Mouse (Mus musculus) c-Kit-positive CD71-positive TER-119-positive erythroid progenitor cells, embryonic 14.5 days (primary cell): ENCODE data around the gene Pde4b.

Experiments used
- DNase-seq: peaks from one replicate; pipeline ENCODE4 v3.0.0-alpha.2; 2013; ENCODE audit warnings: low spot score

Gene Pde4b

DNA sequence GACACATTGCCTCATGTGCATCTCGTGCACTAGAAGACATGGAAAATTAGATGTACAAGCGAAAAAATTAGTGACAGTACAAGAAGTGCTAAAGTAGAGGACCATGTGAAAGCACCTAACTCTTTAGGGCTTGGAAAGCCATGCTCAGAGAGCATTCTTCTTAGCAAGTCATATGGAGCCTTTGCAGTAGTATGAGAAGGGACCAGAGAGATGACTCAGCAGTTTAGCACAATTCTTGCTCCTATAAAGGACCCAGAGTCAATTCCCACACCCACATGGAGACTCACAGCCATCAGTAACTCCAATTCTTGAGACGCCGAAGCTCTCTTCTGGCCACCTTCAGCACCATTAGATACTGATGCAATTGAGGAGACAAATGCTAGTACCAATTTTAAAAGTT lies 525.3 kb downstream of the Pde4b start:
- no peak for DNase-seq

GRCm38 (mm10) chr4:102617774-102618173 lies 530.4 kb downstream of the Pde4b start:
- DNase-seq = no peak

- DNase-seq = no peak
Measured at GRCm38 (mm10) chr4:102618609-102619008, 531.3 kb downstream of the Pde4b start.

DNA sequence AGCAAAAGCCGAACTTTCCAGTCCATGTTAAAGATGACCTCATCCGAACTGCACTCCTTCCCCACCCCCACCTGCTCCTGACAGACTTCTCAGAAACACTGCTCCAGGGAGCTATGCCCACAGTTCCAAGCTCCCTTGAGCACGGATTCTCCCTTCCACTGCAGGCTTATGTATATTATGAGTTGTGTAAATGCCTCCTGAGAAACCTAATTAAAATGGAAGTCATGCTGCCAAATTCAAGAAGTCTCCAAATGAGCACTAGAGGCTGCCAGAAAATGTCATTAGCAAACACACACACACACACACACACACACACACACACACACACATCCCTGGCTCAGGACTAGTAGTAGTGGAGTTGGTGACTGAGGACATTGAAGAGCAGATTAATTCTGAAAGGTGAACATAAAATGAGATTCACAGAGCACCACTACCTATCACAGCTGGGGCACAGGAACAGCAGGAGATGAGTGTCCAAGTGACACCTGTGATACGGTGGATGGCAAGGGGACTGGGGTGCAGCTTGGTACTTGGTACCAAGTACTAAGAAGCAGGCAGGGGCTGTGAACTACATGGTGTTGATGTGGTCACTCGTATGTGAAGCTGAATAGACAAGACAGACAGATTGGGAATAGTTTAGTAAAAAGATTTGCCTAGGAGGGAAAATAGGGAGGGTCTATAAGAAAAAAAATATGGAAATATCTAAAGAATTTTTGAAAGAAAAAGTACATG lies 533.0 kb downstream of the Pde4b start:
- no peak for DNase-seq

DNA sequence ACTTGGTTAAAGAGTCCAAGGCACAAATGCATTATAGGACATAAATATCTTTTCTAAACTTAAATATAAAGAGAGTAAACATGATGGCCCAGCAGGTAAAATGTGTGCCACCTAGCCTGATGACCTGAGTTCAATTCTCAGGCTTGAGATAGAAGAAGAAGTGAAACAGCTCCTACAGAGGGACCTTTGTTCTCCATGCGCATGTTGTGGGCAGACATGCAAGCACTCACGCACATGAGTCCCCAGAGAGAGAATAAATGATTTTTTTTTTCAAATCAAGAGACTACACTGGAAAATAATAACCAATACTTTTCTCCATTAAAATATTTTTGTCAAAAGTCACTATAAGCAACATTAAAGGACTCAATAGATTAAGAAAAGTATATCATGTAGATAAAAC lies 533.8 kb downstream of the Pde4b start:
- DNase-seq = no peak

- DNase-seq = no peak
Measured at GRCm38 (mm10) chr4:102622977-102623376, 535.6 kb downstream of the Pde4b start.

DNA sequence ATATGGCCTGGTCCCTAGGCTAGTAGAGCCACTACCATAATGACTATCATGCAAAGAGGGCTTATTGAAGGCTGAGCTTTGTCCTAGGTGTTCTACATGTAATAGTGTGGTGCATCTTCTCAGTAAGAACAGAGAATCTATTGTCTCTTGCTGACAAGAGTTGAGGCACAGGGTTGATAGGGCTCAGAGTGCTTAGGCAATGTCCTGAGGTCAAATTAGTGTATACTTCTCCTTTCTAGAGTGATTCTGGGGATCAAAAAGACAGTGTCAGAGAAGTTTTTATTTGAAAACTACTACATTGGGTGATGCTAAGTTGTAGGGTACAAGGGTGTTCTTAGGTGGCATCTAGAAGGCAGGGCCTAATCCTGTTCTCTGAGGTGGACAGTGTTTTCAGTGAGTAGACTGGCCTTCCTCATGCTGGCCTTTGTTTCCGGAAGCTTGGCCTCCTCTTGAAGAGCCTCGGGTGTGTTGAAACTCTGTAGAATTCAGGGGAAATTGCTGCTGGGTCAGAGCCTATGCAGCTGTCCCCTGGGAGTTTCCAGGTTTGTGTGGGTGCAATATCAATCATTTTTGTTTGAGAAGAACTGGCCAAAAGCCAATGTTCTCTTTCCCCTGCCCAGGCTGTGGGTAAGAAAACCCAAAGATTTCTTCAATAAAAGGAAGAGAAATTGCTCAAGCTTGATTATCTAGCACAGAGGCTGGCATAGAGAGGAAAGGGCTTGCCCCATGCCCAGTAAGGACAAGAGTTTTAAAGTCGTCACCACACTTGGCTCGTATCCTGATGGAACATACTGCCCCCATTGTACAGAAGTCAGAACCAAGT lies 536.7 kb downstream of the Pde4b start:
- DNase-seq = no peak

GRCm38 (mm10) chr4:102624937-102625336 lies 537.6 kb downstream of the Pde4b start:
- no peak for DNase-seq

- no peak for DNase-seq
Measured at GRCm38 (mm10) chr4:102627799-102628198, 540.5 kb downstream of the Pde4b start.

DNA sequence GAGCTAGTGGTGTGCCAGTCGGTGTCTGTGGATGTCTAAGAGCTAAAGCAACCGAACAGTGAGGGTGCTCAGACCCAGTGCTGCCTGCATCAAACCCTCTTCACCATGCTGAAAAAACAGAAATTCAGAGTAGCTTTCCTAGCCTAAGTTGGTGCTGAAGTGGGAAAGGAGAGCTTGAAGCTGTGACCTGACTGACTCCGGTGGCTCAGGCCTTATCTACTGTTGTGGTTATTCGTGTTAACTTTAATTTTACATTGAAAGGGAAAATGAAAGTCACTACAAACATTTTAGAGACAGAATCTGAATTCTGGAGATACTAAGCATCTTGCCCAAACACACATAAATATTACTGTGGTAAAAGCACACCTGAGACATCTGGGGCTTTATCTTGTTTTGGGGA lies 542.3 kb downstream of the Pde4b start:
- no peak for DNase-seq

DNA sequence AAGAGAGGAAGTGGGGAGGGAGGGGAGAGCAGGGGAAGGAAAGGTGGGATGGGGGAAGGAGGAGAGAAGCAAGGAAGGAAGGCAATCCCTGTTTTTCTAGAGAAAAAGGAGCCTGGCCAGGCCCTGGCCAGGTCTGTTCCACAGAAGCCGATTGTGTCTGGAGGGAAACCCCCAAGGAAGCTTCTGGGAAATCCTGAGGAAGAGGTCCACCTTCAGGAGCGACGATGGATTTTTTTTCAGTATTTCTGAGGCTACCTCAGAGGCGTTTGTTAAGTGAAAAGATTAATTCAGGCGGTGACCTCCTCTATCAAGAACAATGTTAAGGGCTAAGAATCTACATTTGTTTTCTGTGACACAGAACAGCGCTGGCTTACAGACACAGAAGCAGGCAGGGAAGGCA lies 542.9 kb downstream of the Pde4b start:
- DNase-seq = no peak

- DNase-seq = no peak
Measured at GRCm38 (mm10) chr4:102631624-102632023, 544.3 kb downstream of the Pde4b start.

- no peak for DNase-seq
Measured at GRCm38 (mm10) chr4:102633241-102633640, 545.9 kb downstream of the Pde4b start.

DNA sequence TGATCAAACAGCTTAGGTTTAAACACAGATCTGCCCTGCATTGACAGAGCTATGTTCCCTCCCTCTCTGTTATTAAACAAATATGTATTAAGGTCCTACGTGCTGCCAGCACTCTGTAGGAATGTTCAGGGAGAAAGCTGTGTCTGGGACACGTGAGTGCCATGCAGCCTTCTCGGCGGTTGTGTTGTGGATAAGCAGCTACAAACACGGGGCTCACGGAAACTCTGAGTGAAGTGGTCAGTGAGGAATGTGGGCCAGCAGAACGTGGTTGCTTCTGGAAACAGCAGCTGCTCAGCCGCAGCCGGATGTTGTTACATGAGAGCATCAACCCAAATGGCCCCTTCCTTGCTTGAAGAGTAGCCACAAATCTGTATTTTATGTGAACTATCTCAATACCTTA lies 547.9 kb downstream of the Pde4b start:
- no peak for DNase-seq

DNA sequence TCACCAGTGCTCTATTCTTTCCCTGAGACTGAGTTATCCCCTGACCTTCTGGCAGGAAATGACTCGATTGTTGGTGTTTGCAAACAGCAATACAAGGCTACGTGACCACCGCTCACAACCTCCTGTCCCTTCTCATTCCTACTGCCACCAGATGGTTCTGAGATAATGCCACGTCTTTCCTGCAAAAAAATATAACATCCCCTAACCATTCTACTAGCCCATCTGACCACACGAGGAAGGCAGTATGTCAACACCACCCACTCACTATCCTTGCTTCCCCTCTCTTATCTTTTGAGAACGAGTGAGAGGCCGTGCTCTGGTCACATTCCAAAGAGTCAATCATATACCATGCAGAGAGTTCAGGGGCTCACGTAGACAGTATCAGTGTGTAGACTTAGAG lies 548.6 kb downstream of the Pde4b start:
- DNase-seq = no peak

GRCm38 (mm10) chr4:102637348-102637910 lies 550.1 kb downstream of the Pde4b start:
- no peak for DNase-seq

GRCm38 (mm10) chr4:102640942-102641341 lies 553.6 kb downstream of the Pde4b start:
- DNase-seq = no peak

DNA sequence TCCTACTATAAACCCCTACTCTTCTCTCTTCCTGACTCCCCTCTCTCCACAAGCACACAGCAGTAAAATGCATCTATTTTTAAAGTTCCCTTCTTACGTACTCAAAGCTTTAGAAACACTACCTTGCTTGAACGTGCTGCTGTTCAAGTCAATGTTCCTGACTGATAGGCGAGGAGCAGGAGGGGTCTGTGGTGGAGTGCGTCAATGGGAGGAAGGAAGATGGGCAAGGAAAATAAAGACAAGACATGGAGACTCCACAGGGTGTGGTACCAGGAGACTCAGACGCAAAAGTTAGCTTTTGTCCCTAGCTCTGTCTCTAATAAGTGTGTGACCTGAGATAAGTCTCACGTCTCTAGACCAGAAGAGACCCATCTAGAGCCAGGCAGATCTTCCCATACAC lies 556.7 kb downstream of the Pde4b start:
- no peak for DNase-seq

DNA sequence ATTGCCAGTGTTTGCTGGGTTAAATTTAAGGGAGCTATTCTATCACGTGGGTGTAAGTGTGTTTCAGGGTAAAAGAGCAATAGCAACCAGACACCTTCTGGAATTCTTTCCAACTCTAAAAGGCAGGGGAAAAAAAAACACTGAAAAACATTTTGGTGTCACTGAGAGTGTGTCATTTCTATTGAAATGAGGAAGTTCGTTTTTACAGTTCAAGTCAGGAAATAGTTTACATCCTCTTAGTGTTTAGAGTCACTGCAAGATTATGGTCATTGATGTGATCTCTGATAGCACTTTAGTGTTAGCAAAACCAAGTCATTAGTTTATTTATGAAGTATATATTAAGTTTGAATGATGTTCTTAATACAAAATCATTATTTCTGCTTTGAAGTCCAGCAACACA lies 559.7 kb downstream of the Pde4b start:
- DNase-seq = no peak

- DNase-seq = no peak
Measured at GRCm38 (mm10) chr4:102655331-102655730, 568.0 kb downstream of the Pde4b start.

DNA sequence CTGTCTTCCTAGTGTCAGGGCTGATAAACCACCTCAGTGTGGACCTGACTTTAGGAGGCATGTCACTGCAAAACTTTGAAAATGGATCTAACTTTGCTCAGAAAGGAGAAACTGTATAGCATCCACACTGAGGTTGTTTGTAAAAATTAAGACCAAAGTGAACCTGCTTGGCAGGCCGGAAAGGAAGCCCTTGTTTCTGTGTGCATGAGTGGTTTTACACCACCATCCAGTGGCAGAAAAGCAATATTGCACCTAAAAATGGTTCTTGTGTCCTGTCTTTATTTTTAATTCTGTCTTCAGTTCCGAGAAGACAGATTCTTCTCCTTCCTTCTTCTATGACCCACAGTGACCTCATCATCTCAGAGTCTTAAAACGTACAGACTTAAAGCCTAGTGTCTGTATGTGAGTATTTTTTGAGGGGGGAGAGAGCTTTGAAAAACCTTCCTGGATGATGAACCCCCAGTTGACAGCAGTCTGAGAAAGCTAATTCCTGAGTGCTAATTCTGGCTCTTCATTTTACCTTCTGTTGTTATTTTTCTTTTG lies 569.2 kb downstream of the Pde4b start:
- DNase-seq = peak; percentile 29
